Mouse (Mus musculus) small intestine, adult 2 months (tissue): ENCODE measurements around the gene Astn2.

Source experiments
- CTCF ChIP-seq: fragments of 200-500 bp; IDR thresholded peaks from 2 replicates; pipeline ENCODE4 v1.5.1; 2012; ENCODE audit warnings: low read depth, mild to moderate bottlenecking, control low read depth, inconsistent platforms, low read length, moderate library complexity, mixed read lengths; ENCODE audit not compliant: insufficient replicate concordance, insufficient read length; ENCODE audit errors: extremely low read depth
- POLR2A ChIP-seq: fragments of 200-500 bp; IDR thresholded peaks from 2 replicates; pipeline ENCODE4 v1.6.1; 2012; ENCODE audit warnings: low read depth, mild to moderate bottlenecking, control low read depth, inconsistent platforms, low read length, moderate library complexity

GRCm38 (mm10) chr4:66242683-66243082 is 161.7 kb downstream of the Astn2 start:
- TF ChIP-seq CTCF = no peak
- TF ChIP-seq POLR2A = no peak
